Mouse (Mus musculus) heart, adult 18-20 months (tissue): Measurements from ENCODE around the gene Kcnq1. TPM values are rescaled to one million over a fixed set of nuclear protein-coding genes. Genes with fewer than 3 reads are reported as not detected.

Source experiments
- DNase-seq, 2 experiments: peaks; one replicate each; pipeline ENCODE4 v3.0.0; 2021 to 2022; ENCODE audit warnings: mixed read lengths in 1 of 2
- long read RNA-seq, 2 experiments: library from polyadenylated mRNA; stranded (forward); transcript quantifications; one replicate each; pipeline ENCODE4 v2.0.0; 2021
- total RNA-seq, 2 experiments: library from RNA; stranded (reverse); gene quantifications; 2 replicates each; pipeline ENCODE4 v1.2.3; 2021

Kcnq1 gene
- total RNA-seq = 10 to 100 TPM; 33.8 to 36.4 TPM
- long read RNA-seq, experiment 1, transcript Kcnq1-201 (16 exons, 3,029 nt) = major isoform, 19 of 33 reads
- long read RNA-seq, experiment 1, partial matches to known transcripts = 6 of 33 reads
- long read RNA-seq, experiment 1, other reads (novel, unspliced or antisense) = 8 of 33 reads
- long read RNA-seq, experiment 2, transcript Kcnq1-201 (16 exons, 3,029 nt) = major isoform, 6 of 15 reads
- long read RNA-seq, experiment 2, partial matches to known transcripts = 1 of 15 reads
- long read RNA-seq, experiment 2, other reads (novel, unspliced or antisense) = 7 of 15 reads

DNA sequence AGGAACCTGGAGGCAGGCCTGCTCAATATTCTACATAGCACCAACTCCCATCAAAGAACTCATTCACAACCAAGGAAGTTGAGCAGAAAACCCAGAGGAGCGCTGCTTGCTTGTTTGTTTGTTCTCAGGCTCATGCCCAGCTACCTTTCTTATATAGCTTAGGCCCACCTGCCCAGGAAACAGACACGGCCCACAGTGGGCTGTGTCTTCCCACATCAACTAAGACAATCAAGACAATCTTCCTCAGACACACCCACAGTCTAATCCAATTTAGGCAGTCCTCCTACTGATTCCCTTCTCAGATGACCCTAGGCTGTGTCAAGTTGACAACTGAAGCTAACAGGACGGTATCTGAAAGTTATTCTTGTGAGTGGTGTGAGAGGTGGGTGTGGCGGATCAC is at the start of gene Kcnq1:
TSS of gene Kcnq1 (plus strand) at position 301 of the 400 bp plus-strand sequence.
- DNase-seq = no peak

GRCm38 (mm10) chr7:143057023-143057422 is 49.1 kb upstream of the Kcnq1 start:
- DNase-seq = peak in 1 of 2 experiments; percentile 22

GRCm38 (mm10) chr7:143057667-143058220 is 48.4 kb upstream of the Kcnq1 start:
- DNase-seq = peak in 1 of 2 experiments; percentile 33

DNA sequence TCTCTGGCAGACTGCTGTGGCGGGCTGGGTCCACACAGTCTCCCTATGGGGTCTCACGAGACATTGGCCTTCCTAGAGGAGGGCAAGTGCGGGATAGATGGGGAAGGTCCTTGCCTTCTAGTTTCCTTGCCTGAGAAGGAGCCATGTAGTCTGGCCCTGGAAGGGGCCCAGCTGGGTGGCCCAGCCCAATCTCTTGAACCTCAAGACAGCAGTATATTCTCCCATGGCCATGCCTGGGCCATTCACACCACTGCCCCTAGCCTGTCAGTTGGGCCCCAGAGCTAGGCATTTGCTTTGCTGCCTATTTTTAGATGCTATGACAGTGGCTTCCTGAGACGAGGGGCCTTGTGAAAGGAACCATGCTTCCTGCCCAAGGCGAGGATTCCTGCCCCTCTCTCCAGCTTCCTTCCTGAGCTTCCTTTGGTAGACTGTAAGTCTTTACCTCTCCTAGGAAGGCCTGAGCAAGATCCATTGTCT is 47.9 kb upstream of the Kcnq1 start:
- peak; percentile 52 to 75 for DNase-seq

DNA sequence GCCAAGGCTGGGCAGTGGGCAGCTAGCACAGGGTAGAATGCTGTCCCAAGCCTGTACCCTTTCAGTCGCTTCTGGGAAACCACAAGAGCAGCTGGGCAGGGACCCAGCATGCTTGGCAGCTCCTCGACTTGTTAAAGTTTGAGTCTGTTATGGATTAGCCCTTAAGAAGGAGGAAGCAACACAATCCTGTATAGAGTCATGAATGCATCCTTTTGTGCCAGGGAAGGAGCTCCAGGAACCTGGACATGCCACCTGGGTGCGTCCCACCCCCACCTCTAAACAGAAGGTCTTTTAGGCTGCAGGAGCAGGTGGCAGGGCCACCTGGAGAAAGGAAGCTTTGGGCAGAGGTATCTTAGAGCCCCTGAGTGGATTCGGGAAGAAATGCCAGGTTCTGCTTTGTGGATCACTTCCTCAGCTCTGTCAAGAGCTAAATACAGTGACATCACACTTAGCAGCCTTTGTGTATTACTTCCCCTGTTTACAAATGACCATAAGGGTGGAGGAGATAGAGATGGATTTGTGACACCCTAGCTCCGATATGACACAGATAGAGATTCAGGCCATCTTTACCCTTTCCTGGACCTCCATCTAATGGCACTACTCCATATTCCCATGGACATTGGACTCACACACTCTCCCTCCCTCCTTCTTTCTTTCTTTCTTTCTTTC is 46.8 kb upstream of the Kcnq1 start:
- DNase-seq = peak; percentile 71 to 77

DNA sequence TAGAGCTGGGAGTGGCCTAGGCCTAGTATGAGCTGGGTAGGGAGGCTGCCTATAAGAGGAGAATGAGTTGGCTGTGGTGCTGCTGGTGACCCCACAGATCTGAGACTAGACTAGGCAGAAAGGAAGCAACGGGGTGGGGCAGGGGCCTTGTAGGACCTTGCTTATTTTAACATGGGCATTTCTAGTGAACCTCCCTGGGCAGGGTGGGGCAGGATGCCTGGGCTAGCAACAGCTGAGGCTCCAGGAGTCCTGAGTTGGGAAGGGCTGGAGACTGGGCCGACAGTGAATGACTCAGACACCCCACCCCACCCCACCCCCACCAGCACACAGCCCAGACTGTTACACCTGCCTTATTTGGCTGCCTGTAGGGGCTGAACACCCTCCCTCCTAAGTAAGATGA is 43.5 kb upstream of the Kcnq1 start:
- DNase-seq = peak; percentile 17 to 52

DNA sequence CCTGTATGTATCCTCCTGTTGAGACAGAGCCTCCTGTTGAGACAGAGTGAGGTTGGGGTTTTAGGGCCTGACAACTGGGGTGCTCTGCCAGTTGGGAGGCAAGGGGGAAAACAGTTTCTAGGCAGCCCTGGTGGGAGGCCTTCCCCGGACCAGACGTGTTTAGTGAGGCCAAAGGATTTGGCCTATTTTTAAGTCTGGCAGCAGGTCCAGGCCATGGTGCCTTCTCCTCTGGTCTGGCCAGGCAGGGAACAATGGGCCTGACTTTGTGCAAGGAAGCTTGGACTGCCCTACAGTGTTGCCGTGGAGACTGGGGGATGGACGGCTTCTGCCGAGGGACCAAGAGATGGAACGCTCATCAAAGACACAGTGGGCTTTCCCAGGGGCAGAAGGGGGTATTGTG is 41.9 kb upstream of the Kcnq1 start:
- no peak for DNase-seq

DNA sequence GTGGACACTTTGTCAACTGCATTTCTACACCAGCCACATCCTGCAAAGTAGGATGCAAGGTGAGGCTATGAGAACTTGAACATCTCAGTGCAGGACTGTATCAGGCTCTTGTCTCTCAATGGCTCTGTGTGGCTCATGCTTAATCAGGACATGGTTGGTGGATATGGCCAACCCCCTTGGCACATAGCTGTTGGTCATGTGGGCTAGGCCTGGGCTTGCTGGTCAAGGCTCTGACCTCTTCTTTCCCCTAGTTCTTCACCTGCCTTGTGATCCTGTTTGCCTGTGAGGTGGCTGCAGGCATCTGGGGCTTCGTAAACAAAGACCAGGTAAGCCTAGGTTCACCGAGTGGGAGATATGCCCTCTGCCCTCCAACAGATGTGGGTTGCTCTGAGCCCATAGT is 40.5 kb upstream of the Kcnq1 start:
- DNase-seq = no peak

GRCm38 (mm10) chr7:143067469-143067868 is 38.7 kb upstream of the Kcnq1 start:
- no peak for DNase-seq

- DNase-seq = no peak
These were observed 38.3 kb upstream of the Kcnq1 start for GRCm38 (mm10) chr7:143067897-143068296.

- DNase-seq = no peak
These were observed 37.8 kb upstream of the Kcnq1 start for GRCm38 (mm10) chr7:143068316-143068881.

DNA sequence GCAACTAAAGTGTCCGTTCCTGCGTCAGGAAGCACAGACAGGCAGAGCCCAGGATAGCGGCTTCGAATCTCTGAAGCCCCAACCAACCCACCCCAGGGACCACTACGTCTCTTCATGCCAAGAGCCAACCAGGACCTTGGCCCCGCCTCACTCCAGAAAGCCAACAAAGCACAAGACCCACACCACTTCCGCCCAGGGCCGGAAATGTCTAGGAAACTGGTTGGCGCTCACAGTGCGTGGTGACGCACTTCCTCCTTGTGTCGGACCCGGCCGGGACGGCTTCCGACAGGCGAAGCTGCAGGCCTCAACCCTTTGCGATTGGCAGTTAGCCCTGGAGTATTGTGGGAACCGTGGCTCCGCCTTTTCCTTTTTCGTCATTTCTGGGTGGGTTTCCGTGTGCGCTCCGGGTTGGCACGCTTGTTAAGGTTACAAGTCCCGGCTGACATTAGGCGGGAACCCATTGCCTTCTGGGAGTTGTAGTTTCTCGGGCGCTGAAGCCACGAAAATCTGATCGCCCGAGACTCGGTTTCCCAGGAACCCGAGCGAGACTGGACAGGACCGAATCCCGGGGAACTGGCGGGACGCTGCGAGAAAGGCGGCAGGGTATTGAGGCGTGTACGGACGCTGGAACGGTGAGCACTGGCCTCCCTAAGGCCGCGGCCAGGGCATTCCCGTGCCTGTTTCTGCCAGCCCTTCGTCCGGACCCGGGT is 37.1 kb upstream of the Kcnq1 start, which contains the start of gene Tssc4:
TSS of gene Tssc4 (plus strand) at position 368 of the 710 bp plus-strand sequence.
- DNase-seq = peak; percentile 98 to 100

GRCm38 (mm10) chr7:143069751-143070400 is 36.3 kb upstream of the Kcnq1 start:
- DNase-seq = no peak

DNA sequence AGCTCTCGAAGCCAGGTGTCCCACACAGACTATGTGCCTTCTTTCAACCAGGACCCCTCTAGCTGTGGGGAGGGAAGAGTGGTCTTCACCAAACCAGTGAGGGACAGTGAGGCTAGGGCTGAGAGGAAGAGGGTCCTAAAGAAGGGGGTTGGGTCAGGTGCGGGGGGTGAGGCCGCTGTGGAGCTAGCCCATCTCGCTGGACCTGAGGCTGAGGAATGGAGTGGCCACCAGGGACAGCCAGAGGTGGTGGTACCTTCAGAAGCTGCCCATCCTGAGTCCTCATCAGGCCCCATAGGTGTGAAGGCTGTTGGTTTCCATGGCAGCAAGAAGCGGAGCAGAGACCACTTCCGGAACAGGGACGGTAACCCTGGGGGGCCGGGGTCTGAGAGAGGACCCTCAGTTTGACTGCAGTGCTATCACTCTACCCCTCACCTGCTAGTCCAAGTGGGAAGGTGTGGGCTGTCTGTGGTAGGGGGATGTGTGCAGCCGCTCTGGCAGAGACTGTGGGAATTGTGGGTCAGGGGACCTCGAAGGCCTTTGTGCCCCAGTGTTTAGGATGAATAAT is 35.6 kb upstream of the Kcnq1 start:
- DNase-seq = no peak

GRCm38 (mm10) chr7:143072605-143073004 is 33.6 kb upstream of the Kcnq1 start:
- DNase-seq = no peak

GRCm38 (mm10) chr7:143073086-143073485 is 33.1 kb upstream of the Kcnq1 start:
- DNase-seq = peak; percentile 30 to 55

- no peak for DNase-seq
These were observed 30.8 kb upstream of the Kcnq1 start for GRCm38 (mm10) chr7:143075394-143075793.

DNA sequence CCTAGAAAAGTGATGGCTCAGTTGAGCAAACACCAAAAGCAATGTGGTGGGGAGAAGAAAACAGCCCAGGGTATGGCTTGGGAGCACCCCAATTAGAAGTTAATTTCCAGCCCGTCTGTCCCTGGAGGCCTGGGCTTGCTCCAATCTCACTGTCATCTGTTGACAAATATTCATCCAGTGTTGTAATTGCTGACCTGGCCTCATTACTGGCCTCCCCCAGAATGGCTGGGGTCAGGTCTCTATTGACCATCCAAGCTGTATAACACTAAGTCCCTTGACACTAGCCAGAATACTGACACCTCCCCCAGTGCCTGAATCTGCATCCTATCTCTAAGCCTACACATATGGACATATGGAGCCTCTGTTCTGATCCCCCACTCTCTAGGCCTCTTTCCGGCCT is 28.8 kb upstream of the Kcnq1 start:
- DNase-seq = no peak

DNA sequence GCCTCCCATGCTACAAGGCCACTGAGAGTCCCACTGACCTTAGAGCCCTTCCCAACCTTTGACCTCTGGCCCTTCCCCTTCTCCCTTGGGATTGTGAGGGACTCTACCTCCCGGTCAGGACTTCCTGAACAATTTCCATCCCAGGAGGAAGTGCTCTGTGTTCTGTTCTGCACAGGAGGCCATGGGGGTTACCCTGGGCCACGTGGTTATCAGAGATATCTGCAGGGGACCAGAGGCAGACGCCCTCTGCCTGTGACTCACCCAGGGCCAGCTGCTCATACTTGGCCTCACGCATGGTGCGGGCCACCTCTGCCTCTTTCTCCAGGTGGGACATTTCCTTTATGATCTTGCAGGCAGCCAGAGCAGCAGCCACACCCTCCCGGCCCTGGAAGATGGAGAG is 24.1 kb upstream of the Kcnq1 start:
- DNase-seq = no peak

DNA sequence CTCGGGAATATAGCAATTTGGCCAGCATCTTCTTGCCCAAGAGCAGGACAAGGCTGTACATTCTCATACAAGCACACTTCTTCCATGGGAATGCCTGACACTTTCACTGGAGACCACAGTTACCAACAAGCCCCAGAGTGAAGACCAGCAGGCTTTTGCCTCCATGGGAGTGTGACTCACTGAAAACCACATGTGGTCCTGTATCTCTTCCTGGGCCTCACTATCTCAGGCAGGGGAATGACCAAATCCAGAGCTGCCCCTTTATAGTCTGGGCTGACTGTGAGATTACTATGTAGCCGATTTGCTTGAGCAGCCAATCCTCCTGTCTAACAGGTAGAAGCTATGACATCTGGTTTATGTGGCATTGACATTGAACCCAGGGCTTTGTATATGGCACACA is 22.5 kb upstream of the Kcnq1 start:
- no peak for DNase-seq

GRCm38 (mm10) chr7:143086366-143086765 is 19.8 kb upstream of the Kcnq1 start:
- DNase-seq = peak; percentile 74 to 92
